Mouse (Mus musculus) thymus, adult 2 months (tissue): Measurements from ENCODE around the gene Ece1. TPM values are rescaled to one million over a fixed set of nuclear protein-coding genes. Genes with fewer than 3 reads are reported as not detected.

Source experiments
- DNase-seq: peaks from one replicate; pipeline ENCODE4 v3.0.0; 2021
- H3K27ac ChIP-seq: fragments of 200-500 bp; 2 replicates; pipeline ENCODE4 v1.5.1; 2012; ENCODE audit warnings: low read length, control low read depth; ENCODE audit not compliant: control insufficient read depth, insufficient read depth
- H3K27me3 ChIP-seq: fragments of 200-500 bp; 2 replicates; pipeline ENCODE4 v1.6.1; 2012; ENCODE audit warnings: mild to moderate bottlenecking, low read length, moderate library complexity, mixed read lengths; ENCODE audit not compliant: control insufficient read depth, insufficient read depth
- H3K36me3 ChIP-seq: fragments of 200-500 bp; 2 replicates; pipeline ENCODE4 v1.6.1; 2012; ENCODE audit warnings: mild to moderate bottlenecking, low read length, moderate library complexity; ENCODE audit not compliant: control insufficient read depth, insufficient read depth
- H3K4me1 ChIP-seq: fragments of 200-500 bp; replicated peaks from 2 replicates; pipeline ENCODE4 v1.6.1; 2012; ENCODE audit warnings: low read length; ENCODE audit not compliant: control insufficient read depth, insufficient read depth
- H3K4me3 ChIP-seq: fragments of 200-500 bp; 2 replicates; pipeline ENCODE4 v1.5.1; 2012; ENCODE audit warnings: mild to moderate bottlenecking, low read length, control low read depth, moderate library complexity; ENCODE audit not compliant: control insufficient read depth, insufficient read depth
- CTCF ChIP-seq: fragments of 200-500 bp; IDR thresholded peaks from 2 replicates; pipeline ENCODE4 v1.5.1; 2012; ENCODE audit warnings: mild to moderate bottlenecking, control low read depth, low read length, moderate library complexity, borderline replicate concordance; ENCODE audit not compliant: control insufficient read depth, poor library complexity, insufficient read depth; ENCODE audit errors: extremely low read depth
- POLR2A ChIP-seq: fragments of 200-500 bp; IDR thresholded peaks from 2 replicates; pipeline ENCODE4 v1.6.1; 2012; ENCODE audit warnings: mild to moderate bottlenecking, low read length, control low read depth, moderate library complexity; ENCODE audit not compliant: control insufficient read depth, poor library complexity, insufficient read depth; ENCODE audit errors: extremely low read depth
- WGBS: fragments of 180-500 bp; shearing (Covaris S2); methylation state at CpG from one replicate; pipeline ENCODE4 v1.1.7; 2018; 5-methylcytosine and 5-hydroxymethylcytosine counted together
- polyA plus RNA-seq: library from polyadenylated mRNA; depleted of rRNA; stranded (reverse); fragments of >200 nt; gene quantifications from 2 replicates; pipeline ENCODE4 v1.2.3, GENCODE M21; 2012

Ece1 gene
- polyA plus RNA-seq, 1 experiment: 27.3 TPM

- H3K36me3 ChIP-seq: peaks cover 13% of the 10 kb centered on the region; the same call in 1 of the 2 replicates
These were observed 80.1 kb downstream of the Ece1 start for GRCm38 (mm10) chr4:137941871-137942781.

GRCm38 (mm10) chr4:137942782-137943486, 80.9 kb downstream of the Ece1 start:
- DNase-seq: no peak
- 94% methylated on average over 9 of the region's 9 CpGs for WGBS
- Histone ChIP-seq H3K27ac (no peak overlapping the region), H3K4me3 (no peak overlapping the region), H3K4me1 (no peaks in the 10 kb centered on the region), H3K27me3 (no peaks in the 10 kb centered on the region), H3K36me3 (peaks cover 13% of the 10 kb centered on the region; the same call in 1 of the 2 replicates)
- TF ChIP-seq CTCF (no peak), POLR2A (no peak)

More at GRCm38 (mm10) chr4:137941871-137942781, 80.1 kb downstream of the Ece1 start:
- H3K4me1 ChIP-seq: no peaks in the 10 kb centered on the region
- no peaks in the 10 kb centered on the region for H3K27me3 ChIP-seq
- no peak overlapping the region for H3K27ac ChIP-seq
- no peak for DNase-seq
- TF ChIP-seq POLR2A (no peak), CTCF (no peak)
- 95% methylated on average over 17 of the region's 17 CpGs for WGBS
- H3K4me3 ChIP-seq: no peak overlapping the region

GRCm38 (mm10) chr4:137943540-137943939, 81.5 kb downstream of the Ece1 start:
- H3K36me3 ChIP-seq: peaks cover 13% of the 10 kb centered on the region; the same call in 1 of the 2 replicates

GRCm38 (mm10) chr4:137945376-137945775, 83.3 kb downstream of the Ece1 start:
- DNase-seq: no peak
- 78% methylated on average over 4 of the region's 4 CpGs for WGBS
- no peaks in the 10 kb centered on the region for H3K4me1 ChIP-seq

More at GRCm38 (mm10) chr4:137943540-137943939, 81.5 kb downstream of the Ece1 start:
- no peak overlapping the region for H3K4me3 ChIP-seq
- no peak for DNase-seq
- TF ChIP-seq POLR2A (no peak), CTCF (no peak)
- H3K4me1 ChIP-seq: no peaks in the 10 kb centered on the region
- 93% methylated on average over 10 of the region's 10 CpGs for WGBS
- no peaks in the 10 kb centered on the region for H3K27me3 ChIP-seq
- no peak overlapping the region for H3K27ac ChIP-seq

GRCm38 (mm10) chr4:137946419-137946818, 84.4 kb downstream of the Ece1 start:
- Histone ChIP-seq H3K4me3 (no peak overlapping the region), H3K36me3 (0 out of 2 replicates have a peak, but pooled peaks cover 9% of the 10 kb centered on the region), H3K27ac (no peak overlapping the region), H3K27me3 (no peaks in the 10 kb centered on the region), H3K4me1 (no peaks in the 10 kb centered on the region)
- no peak for DNase-seq
- no peak for TF ChIP-seq CTCF
- no peak for TF ChIP-seq POLR2A
- 92% methylated on average over 11 of the region's 11 CpGs for WGBS

More at GRCm38 (mm10) chr4:137945376-137945775, 83.3 kb downstream of the Ece1 start:
- peaks cover 11% of the 10 kb centered on the region; the same call in 1 of the 2 replicates for H3K36me3 ChIP-seq
- no peaks in the 10 kb centered on the region for H3K27me3 ChIP-seq
- H3K4me3 ChIP-seq: no peak overlapping the region
- no peak for TF ChIP-seq CTCF
- no peak for TF ChIP-seq POLR2A
- H3K27ac ChIP-seq: no peak overlapping the region

GRCm38 (mm10) chr4:137952840-137953239, 90.8 kb downstream of the Ece1 start:
- DNase-seq: peak; percentile 80
- no peaks in the 10 kb centered on the region for H3K4me1 ChIP-seq
- H3K27me3 ChIP-seq: no peaks in the 10 kb centered on the region
- no peak overlapping the region for H3K4me3 ChIP-seq
- no peak for TF ChIP-seq CTCF
- TF ChIP-seq POLR2A: no peak
- 55% methylated on average over 4 of the region's 4 CpGs for WGBS
- H3K36me3 ChIP-seq: peaks cover 4% of the 10 kb centered on the region
- no peak overlapping the region for H3K27ac ChIP-seq
